Mouse (Mus musculus) MEL (cell line): ENCODE measurements around the gene Tnnc1.

ENCODE experiments used
- CTCF ChIP-seq, 3 experiments: IDR thresholded peaks in 2 of 3; conservative IDR thresholded peaks in 1 of 3; 2 replicates each; pipeline ENCODE4 v1.5.1; 2011 to 2012; ENCODE audit warnings: low read length in 3 of 3, low read depth in 2 of 3, mild to moderate bottlenecking in 2 of 3, improper control_type of control experiment in 1 of 3, inconsistent platforms in 1 of 3, mixed read lengths in 1 of 3, moderate library complexity in 1 of 3; ENCODE audit not compliant: control insufficient read depth in 1 of 3, insufficient read depth in 1 of 3, poor library complexity in 1 of 3, severe bottlenecking in 1 of 3
- MAFK ChIP-seq: IDR thresholded peaks from 2 replicates; pipeline ENCODE4 v1.6.1; 2011; ENCODE audit warnings: low read depth, mild to moderate bottlenecking, low read length, improper control_type of control experiment, borderline replicate concordance
- MAZ ChIP-seq: IDR thresholded peaks from 2 replicates; pipeline ENCODE4 v1.6.1; 2012; ENCODE audit warnings: low read depth, mild to moderate bottlenecking, inconsistent platforms, low read length, improper control_type of control experiment
- MEF2A ChIP-seq: IDR thresholded peaks from 2 replicates; pipeline ENCODE4 v1.6.1; 2014; ENCODE audit warnings: low read depth, mild to moderate bottlenecking, inconsistent platforms, low read length, improper control_type of control experiment; ENCODE audit not compliant: poor library complexity, insufficient replicate concordance, severe bottlenecking; ENCODE audit errors: extremely low read depth
- POLR2A ChIP-seq, 2 experiments: IDR thresholded peaks; 2 replicates each; pipeline ENCODE4 v1.6.1; 2011 to 2012; ENCODE audit warnings: low read length in 2 of 2, mild to moderate bottlenecking in 2 of 2, control low read depth in 1 of 2, improper control_type of control experiment in 1 of 2, low read depth in 1 of 2, moderate library complexity in 1 of 2; ENCODE audit not compliant: control insufficient read depth in 1 of 2, insufficient read depth in 1 of 2, poor library complexity in 1 of 2
- SMC3 ChIP-seq: IDR thresholded peaks from 2 replicates; pipeline ENCODE4 v1.6.1; 2011; ENCODE audit warnings: low read depth, low read length, improper control_type of control experiment
- TAL1 ChIP-seq: IDR thresholded peaks from 2 replicates; pipeline ENCODE4 v1.6.1; 2012; ENCODE audit warnings: mild to moderate bottlenecking, inconsistent platforms, low read length, moderate library complexity, mixed read lengths

- TF ChIP-seq MAFK (no peak), MEF2A (no peak), POLR2A (IDR thresholded peaks at IDR 0.05; ENCODE audit: control insufficient read depth in 1 of 2, insufficient read depth in 1 of 2, low read depth in 1 of 2, low read length in 2 of 2, poor library complexity in 1 of 2) (no peak), SMC3 (no peak), CTCF (IDR thresholded peaks at IDR 0.05 in 2 of 3, conservative IDR thresholded peaks at IDR 0.05 in 1 of 3; ENCODE audit: control insufficient read depth in 1 of 3, insufficient read depth in 1 of 3, low read depth in 2 of 3, low read length in 3 of 3, poor library complexity in 1 of 3, severe bottlenecking in 1 of 3) (no peak), TAL1 (no peak), MAZ (no peak)
These were observed 26.6 kb upstream of the Tnnc1 start for GRCm38 (mm10) chr14:31181512-31181911.
